Mouse (Mus musculus) olfactory bulb, adult 2 months (tissue): ENCODE measurements around the gene Vmn1r4. TPM values are rescaled to one million over a fixed set of nuclear protein-coding genes. Genes with fewer than 3 reads are reported as not detected.

Source experiments
- H3K27ac ChIP-seq: fragments of 200-500 bp; 2 replicates; pipeline ENCODE4 v1.5.1; 2012; ENCODE audit warnings: low read depth, low read length; ENCODE audit not compliant: insufficient read depth
- H3K4me1 ChIP-seq: fragments of 200-500 bp; 2 replicates; pipeline ENCODE4 v1.6.1; 2012; ENCODE audit warnings: low read length; ENCODE audit not compliant: control insufficient read depth, insufficient read depth
- H3K4me3 ChIP-seq: fragments of 200-500 bp; 2 replicates; pipeline ENCODE4 v1.5.1; 2012; ENCODE audit warnings: mild to moderate bottlenecking, low read depth, low read length, moderate library complexity; ENCODE audit not compliant: insufficient read depth
- CTCF ChIP-seq: fragments of 200-500 bp; IDR thresholded peaks from 2 replicates; pipeline ENCODE4 v1.5.1; 2012; ENCODE audit warnings: low read depth, mild to moderate bottlenecking, low read length, moderate library complexity; ENCODE audit not compliant: insufficient read depth
- POLR2A ChIP-seq: fragments of 200-500 bp; IDR thresholded peaks from 2 replicates; pipeline ENCODE4 v1.6.1; 2012; ENCODE audit warnings: mild to moderate bottlenecking, low read depth, low read length, moderate library complexity; ENCODE audit not compliant: insufficient read depth
- WGBS: fragments of 180-500 bp; shearing (Covaris S2); methylation state at CpG from one replicate; pipeline ENCODE4 v1.1.7; 2018; 5-methylcytosine and 5-hydroxymethylcytosine counted together
- polyA plus RNA-seq: library from polyadenylated mRNA; stranded (reverse); fragments of >200 nt; gene quantifications from 2 replicates; pipeline ENCODE4 v1.2.4, GENCODE M21; 2012; ENCODE audit warnings: low replicate concordance; ENCODE audit not compliant: missing spikeins, insufficient read depth, insufficient read length

Gene Vmn1r4
- polyA plus RNA-seq, 1 experiment, result not detected

DNA sequence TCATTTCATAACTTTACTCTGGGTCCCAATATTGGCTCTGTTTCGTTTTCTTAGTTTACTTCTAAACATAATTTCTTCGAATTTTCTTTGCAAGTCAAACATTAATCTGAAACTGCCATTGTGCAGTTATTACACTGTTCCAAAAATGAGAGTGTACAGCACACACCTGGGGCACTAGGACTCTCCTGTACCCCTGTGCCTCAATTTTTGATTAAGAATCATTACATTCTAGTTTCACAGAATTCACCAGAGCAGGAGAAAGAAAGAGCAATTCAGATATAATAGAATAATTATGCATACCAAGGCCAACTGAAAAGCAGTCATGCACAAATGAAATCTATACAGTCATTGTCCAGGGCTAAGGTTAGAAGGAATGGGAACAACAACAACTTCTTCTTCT lies 8.6 kb downstream of the Vmn1r4 start:
- no peak overlapping the region for H3K4me3 ChIP-seq
- H3K4me1 ChIP-seq, result no peaks in the 10 kb centered on the region
- 64% methylated on average over 2 of the region's 2 CpGs for WGBS
- no peak overlapping the region for H3K27ac ChIP-seq
- TF ChIP-seq POLR2A (no peak), CTCF (no peak)

DNA sequence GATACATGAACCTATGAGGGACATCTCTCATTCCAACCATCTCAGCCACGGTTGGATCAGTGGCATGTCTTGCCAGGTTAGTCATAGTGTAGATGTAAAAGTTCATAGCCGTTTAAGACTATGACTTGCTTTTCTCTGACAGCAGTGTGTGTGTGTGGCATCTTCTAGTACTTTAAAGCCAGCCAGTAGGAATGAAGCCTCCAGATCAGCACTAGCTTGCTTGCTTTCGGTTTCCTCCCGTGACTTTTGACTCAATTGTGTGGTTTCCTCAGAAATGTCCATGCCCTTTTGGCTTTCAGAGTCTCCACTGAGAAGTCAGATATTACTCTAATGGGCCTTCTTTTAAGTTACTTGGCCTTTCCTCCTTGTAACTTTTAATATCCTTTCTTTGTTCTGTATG lies 10.6 kb downstream of the Vmn1r4 start:
- Histone ChIP-seq H3K4me1 (no peaks in the 10 kb centered on the region), H3K27ac (no peak overlapping the region), H3K4me3 (no peak overlapping the region)
- 89% methylated on average over 4 of the region's 4 CpGs for WGBS
- TF ChIP-seq CTCF (no peak), POLR2A (no peak)

- no peaks in the 10 kb centered on the region for H3K4me1 ChIP-seq
- no peak overlapping the region for H3K27ac ChIP-seq
- no peak for TF ChIP-seq POLR2A
- H3K4me3 ChIP-seq, result no peak overlapping the region
- WGBS, result 44% methylated on average over 5 of the region's 5 CpGs
Observed at GRCm38 (mm10) chr6:56956436-56956835, 32.6 kb downstream of the Vmn1r4 start.

GRCm38 (mm10) chr6:56969973-56970372 lies 46.2 kb downstream of the Vmn1r4 start, which contains the start of gene Vmn1r5:
Vmn1r5 (plus strand) TSS chr6:56970273.
- TF ChIP-seq POLR2A (no peak), CTCF (no peak)
- no peaks in the 10 kb centered on the region for H3K4me1 ChIP-seq
- H3K4me3 ChIP-seq, result no peak within 1 kb of the TSS
- H3K27ac ChIP-seq, result no peak within 1 kb of the TSS

DNA sequence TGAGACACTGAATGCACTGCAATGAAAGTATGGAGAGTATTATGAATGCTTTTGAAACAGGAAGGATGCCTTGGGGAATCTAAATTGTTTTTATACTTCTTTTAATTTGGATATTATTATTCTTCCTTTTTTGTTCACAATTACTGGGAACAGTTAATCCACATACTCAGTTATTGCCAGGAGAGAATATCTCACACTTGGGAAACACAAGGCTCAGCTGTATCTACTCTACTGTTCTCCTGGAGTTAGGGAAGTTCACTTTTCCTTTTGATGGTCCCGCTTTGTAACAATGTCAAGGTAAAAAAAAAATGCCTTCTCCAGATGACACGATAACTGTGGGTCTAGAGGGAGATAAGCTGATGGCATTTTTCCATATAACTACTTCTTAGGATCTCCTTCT lies 73.1 kb downstream of the Vmn1r4 start, which contains the start of gene Vmn1r6:
Gene Vmn1r6 (plus strand): TSS at position 301 of the 400 bp plus-strand sequence.
- Histone ChIP-seq H3K27ac (no peak within 1 kb of the TSS), H3K4me1 (no peaks in the 10 kb centered on the region), H3K4me3 (no peak within 1 kb of the TSS)
- 87% methylated on average over 2 of the region's 2 CpGs for WGBS
- TF ChIP-seq CTCF (no peak), POLR2A (no peak)

Other genes starting within 250 kb of the Vmn1r4 start
- gene Lsm5, start 219.3 kb upstream of the Vmn1r4 start, polyA plus RNA-seq, result not detected in 2 replicates
- not detected in 2 replicates for gene Avl9, start 209.1 kb upstream of the Vmn1r4 start, polyA plus RNA-seq
- not detected in 2 replicates for gene Kbtbd2, start 126.2 kb upstream of the Vmn1r4 start, polyA plus RNA-seq
- not detected in 2 replicates for gene Fkbp9, start 92.0 kb upstream of the Vmn1r4 start, polyA plus RNA-seq
- gene Nt5c3, start 83 bp upstream of the Vmn1r4 start, polyA plus RNA-seq, result not detected in 2 replicates
- gene Vmn1r5, start 46.3 kb downstream of the Vmn1r4 start, polyA plus RNA-seq, result not detected in 2 replicates
- gene Vmn1r6, start 73.2 kb downstream of the Vmn1r4 start, polyA plus RNA-seq, result not detected in 2 replicates
- not detected in 2 replicates for gene Vmn1r7, start 101.3 kb downstream of the Vmn1r4 start, polyA plus RNA-seq
- not detected in 2 replicates for gene Vmn1r8, start 108.3 kb downstream of the Vmn1r4 start, polyA plus RNA-seq
- not detected in 2 replicates for gene Vmn1r9, start 142.8 kb downstream of the Vmn1r4 start, polyA plus RNA-seq
- gene Vmn1r10, start 185.4 kb downstream of the Vmn1r4 start, polyA plus RNA-seq, result not detected in 2 replicates
- gene Vmn1r11, start 209.4 kb downstream of the Vmn1r4 start, polyA plus RNA-seq, result not detected in 2 replicates
- gene Vmn1r12, start 232.9 kb downstream of the Vmn1r4 start, polyA plus RNA-seq, result not detected in 2 replicates